Mouse (Mus musculus) heart, embryonic 16.5 days (tissue): ENCODE results near the gene Obscn. TPM values are rescaled to one million over a fixed set of nuclear protein-coding genes. Genes with fewer than 3 reads are reported as not detected.

Experiments used
- ATAC-seq: fragments of 200-750 bp; cut with Nextera tagmentation; replicated peaks from 2 replicates; pipeline ENCODE4 v1.8.0; 2017; ENCODE audit warnings: moderate number of reproducible peaks; ENCODE audit not compliant: insufficient read depth, low FRiP score; ENCODE audit errors: extremely low read depth
- H3K27ac ChIP-seq: fragments of 300-500 bp; sonication (generic); 2 replicates; pipeline ENCODE4 v1.5.1; 2014; ENCODE audit warnings: mild to moderate bottlenecking, low read length, control low read depth, moderate library complexity
- H3K27me3 ChIP-seq: fragments of 300-500 bp; sonication (generic); 2 replicates; pipeline ENCODE4 v1.6.1; 2014; ENCODE audit warnings: low read length, mixed read lengths; ENCODE audit not compliant: control insufficient read depth, insufficient read depth
- H3K36me3 ChIP-seq: fragments of 300-500 bp; sonication (generic); 2 replicates; pipeline ENCODE4 v1.6.1; 2014; ENCODE audit not compliant: control insufficient read depth, insufficient read depth
- H3K4me1 ChIP-seq: fragments of 300-500 bp; sonication (generic); 2 replicates; pipeline ENCODE4 v1.6.1; 2014; ENCODE audit warnings: low read length, mixed read lengths; ENCODE audit not compliant: control insufficient read depth, insufficient read depth
- H3K4me2 ChIP-seq: fragments of 300-500 bp; sonication (generic); 2 replicates; pipeline ENCODE4 v1.6.1; 2014; ENCODE audit warnings: low read depth, mild to moderate bottlenecking, control low read depth, low read length
- H3K4me3 ChIP-seq: fragments of 300-500 bp; sonication (generic); 2 replicates; pipeline ENCODE4 v1.5.1; 2014; ENCODE audit warnings: mild to moderate bottlenecking, control low read depth, low read length
- H3K9ac ChIP-seq: fragments of 300-500 bp; sonication (generic); 2 replicates; pipeline ENCODE4 v1.6.1; 2014; ENCODE audit warnings: low read length, control low read depth
- H3K9me3 ChIP-seq: fragments of 300-500 bp; sonication (generic); replicated peaks from 2 replicates; pipeline ENCODE4 v1.6.1; 2016; ENCODE audit warnings: low read length; ENCODE audit not compliant: control insufficient read depth
- WGBS: fragments of 180-500 bp; shearing (Covaris S2); extraction: QIAGEN DNeasy Blood & Tissue Kit; methylation state at CpG from one replicate; pipeline ENCODE4 v1.1.7; 2014; 5-methylcytosine and 5-hydroxymethylcytosine counted together
- polyA plus RNA-seq: library from polyadenylated mRNA; unstranded; fragments of >200 nt; fragmentation: Nextera tagmentation; extraction: Ambion mirVana; gene quantifications from 2 replicates; pipeline ENCODE4 v1.2.1, GENCODE M21; 2015

Gene Obscn
- polyA plus RNA-seq, 1 experiment from 2014 or later, result 87.2 TPM

DNA sequence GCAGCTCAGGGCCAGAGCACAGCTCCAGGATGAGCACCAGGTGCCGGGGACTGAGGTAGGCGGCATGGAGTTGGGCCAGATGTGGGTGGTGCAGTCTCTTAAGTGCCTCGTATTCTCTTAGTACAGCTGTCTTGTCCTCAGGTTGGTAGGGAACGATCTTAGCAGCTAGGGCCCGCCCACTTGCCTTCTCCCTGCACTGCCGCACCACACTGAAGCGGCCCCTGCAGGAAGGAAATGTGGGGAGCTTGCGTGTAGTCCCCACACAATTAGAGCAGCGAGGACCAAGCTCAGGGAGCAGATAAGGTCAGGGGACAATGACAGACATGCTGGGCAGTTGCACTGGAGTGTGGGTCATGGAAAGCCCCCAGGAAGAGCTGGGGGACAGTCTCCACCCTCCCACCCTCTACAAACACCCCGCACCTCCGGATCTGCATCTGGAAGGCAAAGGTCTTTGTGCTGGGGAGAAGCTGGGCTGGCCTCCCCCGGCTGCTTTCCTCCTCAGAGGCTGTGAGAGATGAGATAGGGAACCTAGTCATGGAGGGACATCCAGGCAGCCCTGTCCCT, 140.3 kb downstream of the Obscn start:
- Histone ChIP-seq H3K4me3 (no peak overlapping the region), H3K9ac (peak overlapping the region; percentile 41; the same call in 1 of the 2 replicates), H3K36me3 (no peaks in the 10 kb centered on the region; the same call in 1 of the 2 replicates), H3K9me3 (no peaks in the 10 kb centered on the region), H3K4me2 (peak overlapping the region; percentile 75), H3K27ac (no peak overlapping the region), H3K27me3 (no peaks in the 10 kb centered on the region), H3K4me1 (peaks cover 83% of the 10 kb centered on the region)
- ATAC-seq, result no peak
- 41% methylated on average over 12 of the region's 12 CpGs for WGBS

DNA sequence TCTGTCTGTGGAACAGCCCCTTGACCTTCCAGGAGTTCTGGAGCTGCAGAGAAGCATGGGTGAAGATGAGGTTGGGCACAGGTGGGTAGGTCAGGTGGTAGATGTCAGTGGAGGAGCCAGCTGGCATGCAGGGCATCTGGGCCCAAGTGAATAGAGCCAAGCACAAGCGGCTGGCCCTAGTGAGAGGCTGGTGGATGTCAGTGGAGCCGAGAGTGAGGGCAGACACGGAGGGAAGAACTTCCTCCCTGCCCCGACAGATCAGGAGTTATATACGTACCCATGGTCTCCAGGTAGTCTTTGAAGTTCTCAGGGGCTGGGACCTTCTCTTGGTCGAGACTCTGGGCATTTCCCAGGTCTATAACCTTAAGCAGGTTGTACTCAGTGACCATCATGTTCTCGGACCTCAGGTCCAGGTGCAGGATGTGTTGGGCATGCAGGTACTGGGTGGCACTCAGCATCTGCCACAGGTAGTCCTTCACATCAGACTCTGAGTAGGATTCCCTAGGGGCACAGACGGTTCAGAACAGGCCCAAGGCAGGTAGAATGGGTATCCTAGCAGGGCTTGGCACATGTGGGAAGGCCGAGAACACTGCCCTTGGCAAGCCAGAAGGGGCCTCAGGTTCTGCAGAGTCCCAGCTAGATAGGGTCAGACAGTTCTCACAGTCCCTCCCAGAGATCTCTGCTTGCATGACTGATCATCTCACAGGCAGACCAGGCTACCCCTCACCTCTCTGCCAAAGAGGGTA, 141.0 kb downstream of the Obscn start:
- Histone ChIP-seq H3K9ac (no peak overlapping the region), H3K27ac (no peak overlapping the region), H3K9me3 (no peaks in the 10 kb centered on the region), H3K4me1 (peaks cover 87% of the 10 kb centered on the region), H3K4me2 (peak overlapping the region; percentile 75), H3K27me3 (no peaks in the 10 kb centered on the region), H3K36me3 (peaks cover 3% of the 10 kb centered on the region; the same call in 1 of the 2 replicates), H3K4me3 (no peak overlapping the region)
- WGBS, result 83% methylated on average over 9 of the region's 9 CpGs
- ATAC-seq, result no peak

DNA sequence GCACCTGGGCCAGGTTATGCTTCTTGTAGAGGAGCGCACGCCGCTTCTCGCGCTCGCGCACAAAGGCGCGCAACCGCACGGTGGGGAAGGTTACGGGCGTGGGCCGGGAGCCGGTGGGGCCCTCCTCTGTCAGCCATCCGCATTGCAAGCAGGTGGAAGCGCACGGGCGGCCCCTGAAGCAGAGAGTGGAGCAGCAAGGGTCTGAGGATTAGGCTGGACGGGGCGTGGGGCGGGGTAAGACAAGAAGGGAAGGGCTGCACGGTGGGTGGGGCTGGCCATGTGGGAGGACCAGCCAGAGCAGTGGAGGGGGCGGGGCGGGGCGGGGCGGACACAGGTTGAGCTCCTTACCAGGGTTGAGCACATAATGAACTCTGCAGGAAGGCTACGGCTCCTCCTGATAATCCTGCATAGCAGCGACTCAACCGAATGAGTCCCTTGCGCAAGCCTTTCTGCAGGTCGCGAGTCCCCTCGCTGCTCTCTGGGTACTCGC, 141.8 kb downstream of the Obscn start:
- peak overlapping the region; percentile 30 for H3K4me3 ChIP-seq
- peak; percentile 18; the same call in 1 of the 2 replicates for ATAC-seq
- H3K36me3 ChIP-seq, result peaks cover 5% of the 10 kb centered on the region; the same call in 1 of the 2 replicates
- H3K4me2 ChIP-seq, result peak overlapping the region; percentile 61
- peak overlapping the region; percentile 59 for H3K27ac ChIP-seq
- H3K9me3 ChIP-seq, result no peaks in the 10 kb centered on the region
- H3K9ac ChIP-seq, result peak overlapping the region; percentile 65
- no peaks in the 10 kb centered on the region for H3K27me3 ChIP-seq
- H3K4me1 ChIP-seq, result peaks cover 87% of the 10 kb centered on the region
- WGBS, result 8% methylated on average over 35 of the region's 35 CpGs

DNA sequence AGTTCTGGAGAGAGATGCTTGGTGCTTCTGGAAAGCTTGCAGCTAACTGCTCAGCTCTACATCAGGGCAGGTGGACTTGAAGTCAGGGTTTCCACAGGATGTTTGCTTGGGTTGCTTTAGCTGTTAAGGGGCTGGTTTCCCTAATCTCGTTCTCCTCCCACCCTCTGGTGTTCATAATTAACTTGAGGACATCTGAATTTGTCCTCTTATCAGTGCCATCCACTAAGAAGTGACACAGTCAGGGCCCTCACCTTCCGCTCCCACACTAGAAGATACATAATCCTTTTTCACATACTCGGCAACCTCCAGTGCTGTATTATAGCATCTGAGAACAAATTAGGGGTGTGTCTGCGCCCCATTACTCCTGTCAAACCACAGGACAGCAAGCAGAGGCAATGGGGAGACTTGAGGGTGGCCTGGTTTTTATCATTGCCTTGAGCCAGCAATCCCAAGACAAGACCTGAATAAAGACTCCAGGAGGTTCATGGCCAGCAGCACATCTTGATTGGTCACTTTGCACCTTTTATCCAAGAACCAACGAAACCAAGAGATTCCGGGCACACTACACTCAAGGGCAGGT, 143.0 kb downstream of the Obscn start:
- 61% methylated on average over 6 of the region's 6 CpGs for WGBS
- no peaks in the 10 kb centered on the region for H3K9me3 ChIP-seq
- H3K4me1 ChIP-seq, result peaks cover 92% of the 10 kb centered on the region
- H3K27me3 ChIP-seq, result no peaks in the 10 kb centered on the region
- H3K4me2 ChIP-seq, result no peak overlapping the region
- ATAC-seq, result no peak
- no peak overlapping the region for H3K4me3 ChIP-seq
- peak overlapping the region; percentile 97 for H3K27ac ChIP-seq
- peaks cover 15% of the 10 kb centered on the region for H3K36me3 ChIP-seq
- H3K9ac ChIP-seq, result no peak overlapping the region

- no peak overlapping the region for H3K4me2 ChIP-seq
- H3K36me3 ChIP-seq, result peaks cover 24% of the 10 kb centered on the region
- H3K9ac ChIP-seq, result peak overlapping the region; percentile 18; the same call in 1 of the 2 replicates
- H3K9me3 ChIP-seq, result no peaks in the 10 kb centered on the region
- peaks cover 95% of the 10 kb centered on the region for H3K4me1 ChIP-seq
- 70% methylated on average over 3 of the region's 3 CpGs for WGBS
- H3K27ac ChIP-seq, result peak overlapping the region; percentile 97
- H3K27me3 ChIP-seq, result no peaks in the 10 kb centered on the region
- ATAC-seq, result no peak
- no peak overlapping the region for H3K4me3 ChIP-seq
Measured at GRCm38 (mm10) chr11:58991911-58992310, 144.3 kb downstream of the Obscn start.

DNA sequence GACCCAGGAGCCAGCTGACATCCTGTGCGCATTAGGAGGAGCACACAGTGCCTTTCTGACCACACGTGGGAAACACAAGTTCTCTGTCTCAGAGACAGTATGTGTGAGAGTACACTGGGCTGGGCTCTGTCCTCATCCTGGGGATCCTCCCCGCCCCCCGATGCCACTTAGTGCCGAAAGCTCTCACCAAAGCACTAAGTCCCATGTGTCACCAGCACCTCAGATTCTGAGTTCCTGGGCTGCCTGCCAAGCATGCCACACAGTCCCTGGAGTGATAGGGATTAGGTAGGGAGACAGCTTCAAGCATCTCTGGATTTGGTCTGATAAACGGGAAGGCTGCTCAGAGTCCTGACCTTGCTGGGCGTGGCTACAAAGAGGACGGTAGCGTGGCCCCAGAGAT, 145.4 kb downstream of the Obscn start:
- peak; percentile 86 for ATAC-seq
- Histone ChIP-seq H3K9ac (peak overlapping the region; percentile 64), H3K4me2 (peak overlapping the region; percentile 19; the same call in 1 of the 2 replicates), H3K9me3 (no peaks in the 10 kb centered on the region), H3K4me1 (peaks cover 95% of the 10 kb centered on the region), H3K36me3 (peaks cover 29% of the 10 kb centered on the region), H3K4me3 (no peak overlapping the region), H3K27ac (peak overlapping the region; percentile 97), H3K27me3 (no peaks in the 10 kb centered on the region)
- 28% methylated on average over 9 of the region's 9 CpGs for WGBS

GRCm38 (mm10) chr11:58990141-58990540, 146.1 kb downstream of the Obscn start:
- no peaks in the 10 kb centered on the region for H3K27me3 ChIP-seq
- peaks cover 95% of the 10 kb centered on the region for H3K4me1 ChIP-seq
- H3K9me3 ChIP-seq, result no peaks in the 10 kb centered on the region
- H3K9ac ChIP-seq, result peak overlapping the region; percentile 64
- H3K4me3 ChIP-seq, result no peak overlapping the region
- H3K4me2 ChIP-seq, result peak overlapping the region; percentile 19; the same call in 1 of the 2 replicates
- H3K36me3 ChIP-seq, result peaks cover 34% of the 10 kb centered on the region
- H3K27ac ChIP-seq, result peak overlapping the region; percentile 97
- no peak for ATAC-seq
- WGBS, result 51% methylated on average over 17 of the region's 17 CpGs

- Histone ChIP-seq H3K9ac (no peak overlapping the region), H3K4me2 (no peak overlapping the region), H3K4me1 (peaks cover 95% of the 10 kb centered on the region), H3K9me3 (no peaks in the 10 kb centered on the region), H3K27ac (peak overlapping the region; percentile 95; the same call in 1 of the 2 replicates), H3K36me3 (peaks cover 42% of the 10 kb centered on the region), H3K4me3 (no peak overlapping the region), H3K27me3 (no peaks in the 10 kb centered on the region)
- ATAC-seq, result no peak
- WGBS, result 93% methylated on average over 4 of the region's 4 CpGs
Measured at GRCm38 (mm10) chr11:58989166-58989565, 147.0 kb downstream of the Obscn start.
